Mouse (Mus musculus): Measurements from ENCODE around the gene Acox2. TPM values are rescaled to one million over a fixed set of nuclear protein-coding genes. Genes with fewer than 3 reads are reported as not detected.

The Acox2 gene
- polyA plus RNA-seq, 1 experiment, result 1.3 TPM

DNA sequence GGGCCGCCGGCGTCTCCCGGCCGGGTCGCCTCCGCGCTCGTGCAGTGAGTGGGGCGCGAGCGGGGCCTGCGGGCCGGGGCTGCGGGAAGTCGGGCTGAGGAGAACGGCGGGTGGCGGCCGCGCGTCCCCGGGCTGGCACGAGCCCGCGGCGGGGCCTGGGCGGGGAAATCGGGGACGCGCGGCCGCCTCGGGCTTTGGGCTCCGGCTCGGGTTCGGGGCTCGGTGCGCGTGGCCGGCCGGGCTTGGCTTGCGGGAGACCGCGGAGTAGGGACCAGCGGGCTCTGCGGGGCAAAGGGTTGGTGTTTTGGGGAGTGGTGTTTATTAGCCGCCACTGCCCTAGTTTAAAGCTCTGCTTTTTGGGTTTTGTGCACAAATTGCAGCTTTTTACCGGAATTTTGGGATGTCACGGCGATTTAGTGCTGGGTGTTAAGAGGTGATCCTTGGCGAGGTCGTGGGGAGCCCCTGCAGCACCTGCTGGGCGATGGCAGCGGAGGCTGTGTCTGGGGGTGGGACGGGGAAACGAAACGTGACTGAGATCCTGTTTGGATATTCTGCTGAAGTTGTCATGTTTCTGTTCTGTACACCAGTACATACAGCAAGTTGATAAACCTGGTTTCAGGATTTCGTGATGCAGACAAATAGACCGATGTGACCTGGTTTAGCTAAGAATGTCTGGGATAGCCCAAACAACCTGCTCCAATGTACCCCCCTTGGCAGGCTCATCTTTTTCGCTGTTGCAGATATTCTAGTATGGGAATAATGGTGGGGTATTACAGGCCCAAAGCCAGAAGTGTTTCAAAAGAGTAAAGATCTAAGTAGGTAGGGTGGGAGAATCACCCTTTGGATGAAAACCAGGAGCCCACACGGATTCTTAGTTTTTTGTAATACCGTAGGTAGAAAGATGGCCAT, 44.6 kb downstream of the Acox2 start:
- no peak for DNase-seq (ENCODE audit: low read depth)

DNA sequence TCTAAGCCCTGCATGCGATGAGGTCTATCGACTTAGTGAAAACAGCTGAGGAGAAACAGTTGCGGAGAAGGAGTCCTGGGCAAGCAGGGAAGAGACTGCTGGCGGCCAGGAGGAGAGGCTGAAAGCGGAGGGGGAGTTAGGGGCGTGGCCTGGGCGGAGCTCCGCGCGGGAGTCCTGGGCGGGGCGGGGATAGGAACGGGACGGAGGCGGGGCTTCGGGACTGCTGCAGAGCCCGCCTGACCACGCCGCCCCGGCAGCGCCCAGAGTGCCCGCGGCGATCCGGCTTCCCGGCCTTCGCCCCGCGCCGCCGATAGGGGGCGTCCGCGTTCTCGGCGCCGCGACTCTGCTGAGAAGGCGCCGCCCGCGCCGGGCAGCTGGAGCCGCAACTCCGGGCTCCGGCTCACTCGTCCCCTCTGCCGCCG, 45.3 kb downstream of the Acox2 start, which contains the start of gene Kctd6:
Kctd6 (plus strand) TSS at position 338 of the 422 bp plus-strand sequence.
- peak; percentile 42 for DNase-seq (ENCODE audit: low read depth)

DNA sequence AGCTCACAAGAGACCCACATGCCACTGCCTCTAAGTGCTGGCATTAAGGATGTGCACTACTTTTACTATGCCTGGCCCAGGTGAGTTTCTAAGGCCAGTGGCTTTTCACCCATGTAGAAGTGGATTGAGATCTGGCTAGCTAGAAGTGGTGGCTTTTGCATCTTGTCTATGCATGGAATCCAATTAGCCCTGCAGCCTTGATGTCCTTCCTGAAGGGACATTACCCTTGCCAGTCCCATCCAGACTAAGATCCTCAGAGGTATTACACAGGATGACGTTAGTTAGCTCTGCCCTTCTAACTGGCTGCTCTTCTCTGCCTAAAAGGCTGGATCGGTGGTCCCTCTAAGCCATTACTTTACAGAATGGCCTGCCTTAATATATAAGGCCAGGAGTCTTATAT, 46.2 kb downstream of the Acox2 start:
- DNase-seq (ENCODE audit: low read depth), result no peak

DNA sequence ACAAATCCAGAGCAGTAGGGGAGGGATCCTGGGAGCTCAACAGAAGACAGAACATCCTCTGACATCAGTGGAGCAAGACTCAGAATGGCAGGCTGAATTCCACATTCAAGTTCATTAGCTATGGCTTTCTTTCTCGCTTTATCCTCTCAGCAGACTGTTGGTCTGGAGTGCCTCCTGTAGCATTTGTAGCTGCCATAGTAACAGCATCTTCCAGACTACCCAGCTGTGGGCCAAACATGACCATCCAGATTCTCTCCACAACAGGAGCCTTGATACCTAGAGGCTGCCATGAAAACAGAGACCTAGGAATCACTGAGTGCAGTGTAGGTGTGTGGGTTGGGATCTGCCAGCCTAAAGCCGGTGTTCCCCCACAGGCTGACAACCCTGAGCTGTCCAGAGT, 49.3 kb downstream of the Acox2 start:
- no peak for DNase-seq (ENCODE audit: low read depth)

DNA sequence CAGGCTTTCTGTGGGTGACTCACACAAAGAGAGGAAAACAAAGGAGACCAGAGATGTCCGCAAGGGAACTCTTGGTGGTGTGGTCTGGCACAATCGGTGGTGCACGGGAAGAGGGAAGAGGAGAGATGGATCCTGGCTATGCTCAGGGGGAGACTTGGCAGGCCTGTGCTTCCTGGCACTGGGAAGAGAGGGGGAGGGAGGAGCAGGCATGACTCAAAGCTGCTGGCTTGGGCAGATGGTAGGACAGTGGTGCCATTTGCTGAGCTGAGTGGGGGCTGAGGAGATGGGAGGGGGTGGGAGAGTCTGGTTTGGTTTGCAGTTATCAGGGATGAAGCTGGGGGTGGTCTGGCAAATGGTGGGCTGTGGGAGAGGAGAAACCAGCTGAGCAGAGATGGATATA, 50.3 kb downstream of the Acox2 start:
- DNase-seq (ENCODE audit: low read depth), result no peak

DNA sequence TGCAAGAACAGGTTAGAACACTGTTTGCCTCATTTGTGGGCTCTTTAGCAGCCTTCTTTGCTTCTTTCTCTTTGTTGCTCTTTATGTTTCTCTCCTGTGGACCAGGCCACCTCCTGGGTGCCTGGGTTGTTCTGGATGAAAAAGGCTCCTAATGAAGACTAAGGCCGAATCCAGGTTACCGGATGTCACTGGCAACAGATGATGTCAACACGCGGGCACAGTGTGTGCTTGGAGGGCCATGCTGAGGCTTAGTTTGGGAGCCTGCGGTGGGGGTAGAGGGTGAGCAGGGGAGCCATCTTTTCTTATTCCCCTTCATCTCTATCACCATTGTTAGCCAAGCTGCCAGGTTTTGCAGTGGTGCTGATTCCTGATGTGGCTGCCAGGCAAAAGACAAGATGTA, 51.6 kb downstream of the Acox2 start:
- DNase-seq (ENCODE audit: low read depth), result no peak

DNA sequence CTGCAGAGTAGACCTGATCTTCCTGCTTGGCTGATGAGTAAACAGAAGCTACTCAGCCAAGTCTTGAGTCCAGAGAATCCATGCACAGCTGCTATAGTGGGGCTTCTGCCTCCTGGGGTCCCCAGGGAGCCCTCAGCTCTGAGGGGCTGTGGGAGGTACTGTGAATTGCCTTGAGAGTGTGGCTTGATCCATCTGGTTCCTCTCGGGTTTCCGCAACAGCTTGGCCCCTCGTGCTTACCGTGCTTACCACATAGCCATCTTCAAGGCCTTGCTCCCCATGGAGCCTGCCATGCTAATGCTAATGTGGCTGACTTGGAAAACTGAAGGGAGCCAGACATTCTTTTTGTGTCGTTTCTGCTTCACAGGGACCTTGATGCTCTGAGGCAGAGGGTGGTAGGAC, 52.0 kb downstream of the Acox2 start:
- no peak for DNase-seq (ENCODE audit: low read depth)

DNA sequence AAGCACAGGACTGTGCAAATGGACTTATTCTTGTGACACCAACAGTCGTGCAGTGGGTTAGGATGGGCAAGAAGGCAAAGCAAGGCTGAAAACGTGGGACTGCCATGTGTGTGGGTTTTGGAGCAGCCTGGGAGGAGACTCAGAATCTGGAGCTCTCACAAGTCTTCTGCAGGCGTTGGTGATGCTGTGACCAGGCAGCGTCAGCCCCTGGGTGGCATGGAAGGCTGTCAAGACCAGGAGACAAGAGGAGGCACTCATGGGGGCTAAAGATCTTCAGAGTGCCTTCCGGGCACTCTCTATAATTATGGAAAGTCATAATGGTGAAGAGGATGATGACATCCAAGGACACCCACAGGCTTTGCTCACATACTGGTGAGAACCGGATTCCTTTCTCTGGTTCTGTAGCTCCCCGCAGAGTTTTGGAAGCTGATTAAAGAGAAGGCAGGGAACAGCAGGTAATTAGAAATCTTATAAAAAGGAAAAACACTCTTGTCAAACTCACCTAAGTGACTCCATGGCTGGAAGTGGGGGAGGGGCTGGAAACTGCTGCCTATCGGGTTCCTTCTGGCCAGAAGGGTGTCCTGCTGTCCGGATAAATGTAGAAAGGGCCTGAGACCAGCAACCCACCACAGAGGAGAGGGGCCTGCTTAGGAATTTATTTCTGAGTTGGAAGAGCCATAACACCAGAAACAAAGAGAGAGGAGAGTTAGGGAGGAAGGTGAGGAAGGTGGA, 52.8 kb downstream of the Acox2 start:
- no peak for DNase-seq (ENCODE audit: low read depth)

DNA sequence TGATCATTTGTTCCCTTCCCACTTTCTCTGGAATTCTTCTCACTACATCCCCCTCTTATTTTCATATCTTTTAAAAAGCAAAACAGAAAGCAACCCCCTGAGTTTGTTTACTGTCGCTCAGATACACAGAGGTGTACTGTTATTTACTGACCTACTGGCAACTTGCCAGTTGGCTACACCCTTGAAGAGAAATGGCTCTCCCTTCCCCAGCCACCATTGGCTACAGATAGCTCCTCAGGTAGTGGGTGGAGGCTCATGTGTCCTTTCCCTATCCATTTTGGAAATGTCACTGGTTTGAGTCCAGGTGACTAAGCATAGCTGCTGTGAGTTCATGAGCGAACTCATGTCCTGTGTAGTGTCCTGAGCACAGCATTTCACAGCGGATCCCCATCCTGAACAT, 57.4 kb downstream of the Acox2 start:
- DNase-seq (ENCODE audit: low read depth), result no peak

DNA sequence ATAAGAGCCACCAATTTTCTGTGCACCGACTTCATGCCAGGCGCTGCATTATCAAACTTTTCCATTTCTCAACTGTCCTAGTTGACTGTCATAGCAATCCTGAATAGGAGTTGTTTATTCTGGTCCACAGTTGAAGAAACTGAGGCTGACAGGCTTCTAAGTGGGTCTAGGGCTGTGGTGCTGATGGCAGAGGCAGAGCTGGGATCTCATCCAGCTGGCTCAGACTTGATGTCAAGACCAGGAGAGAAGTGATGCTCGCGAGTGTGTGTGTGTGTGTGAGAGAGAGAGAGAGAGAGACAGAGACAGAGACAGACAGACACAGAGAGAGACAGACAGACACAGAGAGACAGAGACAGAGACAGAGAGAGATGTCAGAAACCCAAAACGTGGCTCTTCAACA, 58.4 kb downstream of the Acox2 start:
- DNase-seq (ENCODE audit: low read depth), result no peak

DNA sequence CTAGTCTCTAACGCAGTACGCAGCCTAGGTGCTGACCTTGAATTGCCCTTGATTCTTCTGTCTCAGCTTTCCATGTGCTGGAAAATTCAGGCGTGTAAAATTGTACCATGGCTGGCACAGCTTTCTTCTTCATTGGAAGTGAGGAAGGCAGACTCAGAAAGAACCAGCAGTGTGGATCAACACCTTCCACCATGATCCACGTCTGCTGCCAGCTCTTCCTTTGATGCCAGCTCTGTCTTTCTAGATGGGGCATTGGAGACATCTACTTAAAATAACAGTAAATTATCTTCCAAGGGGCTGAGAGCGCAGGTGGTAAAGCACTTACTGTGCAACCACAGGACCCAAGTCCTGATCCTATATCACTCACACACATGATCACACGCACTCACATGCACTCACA, 66.4 kb downstream of the Acox2 start:
- no peak for DNase-seq (ENCODE audit: low read depth)

DNA sequence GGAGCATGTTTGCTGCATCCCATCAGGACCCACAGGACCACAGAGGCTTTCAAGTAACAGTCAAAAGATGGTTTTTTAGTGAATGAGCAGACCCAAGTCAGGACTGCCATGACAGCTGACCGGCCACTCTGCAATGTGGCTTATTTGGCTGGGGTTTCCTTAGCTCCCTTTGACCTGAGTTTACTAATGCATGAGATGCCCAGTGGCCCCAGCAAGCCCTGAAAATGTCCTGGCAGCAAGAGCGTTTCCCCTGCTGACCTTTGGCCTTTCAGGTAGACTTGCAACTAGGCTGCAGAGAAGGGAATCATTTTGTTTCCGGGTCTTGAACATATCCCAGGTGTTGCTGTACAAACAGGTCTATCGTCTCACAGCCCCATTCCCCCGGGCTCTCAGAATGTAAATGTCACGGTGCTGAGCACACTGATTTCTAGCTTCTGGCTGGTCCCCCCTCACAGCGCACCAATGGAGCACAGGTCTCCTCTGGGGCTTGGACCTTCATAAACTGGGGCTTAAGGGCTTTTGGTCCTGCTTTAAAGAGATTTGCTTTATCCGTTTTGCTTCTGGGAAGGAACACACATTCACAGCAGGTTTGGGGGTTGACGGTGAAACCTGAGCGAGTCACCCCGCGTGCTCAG, 67.7 kb downstream of the Acox2 start:
- DNase-seq (ENCODE audit: low read depth), result no peak

DNA sequence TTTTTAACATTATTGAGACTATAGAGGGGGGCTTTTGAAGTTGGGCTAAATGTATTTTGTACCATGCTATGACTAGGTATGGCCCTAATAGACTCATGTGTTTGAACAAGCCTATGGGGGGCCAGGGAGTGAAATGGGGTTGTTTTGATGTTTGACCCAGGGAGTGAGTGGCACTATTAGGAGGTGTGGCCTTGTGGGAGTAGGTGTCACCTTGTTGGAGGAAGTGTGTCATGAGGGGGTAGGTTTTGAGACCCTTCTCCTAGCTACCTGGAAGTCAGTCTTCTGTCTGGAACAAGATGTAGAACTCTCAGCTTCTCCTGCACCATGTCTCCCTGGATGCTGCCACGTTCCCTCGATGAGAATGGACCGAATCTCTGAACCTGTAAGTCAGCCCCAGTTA, 68.6 kb downstream of the Acox2 start:
- no peak for DNase-seq (ENCODE audit: low read depth)

DNA sequence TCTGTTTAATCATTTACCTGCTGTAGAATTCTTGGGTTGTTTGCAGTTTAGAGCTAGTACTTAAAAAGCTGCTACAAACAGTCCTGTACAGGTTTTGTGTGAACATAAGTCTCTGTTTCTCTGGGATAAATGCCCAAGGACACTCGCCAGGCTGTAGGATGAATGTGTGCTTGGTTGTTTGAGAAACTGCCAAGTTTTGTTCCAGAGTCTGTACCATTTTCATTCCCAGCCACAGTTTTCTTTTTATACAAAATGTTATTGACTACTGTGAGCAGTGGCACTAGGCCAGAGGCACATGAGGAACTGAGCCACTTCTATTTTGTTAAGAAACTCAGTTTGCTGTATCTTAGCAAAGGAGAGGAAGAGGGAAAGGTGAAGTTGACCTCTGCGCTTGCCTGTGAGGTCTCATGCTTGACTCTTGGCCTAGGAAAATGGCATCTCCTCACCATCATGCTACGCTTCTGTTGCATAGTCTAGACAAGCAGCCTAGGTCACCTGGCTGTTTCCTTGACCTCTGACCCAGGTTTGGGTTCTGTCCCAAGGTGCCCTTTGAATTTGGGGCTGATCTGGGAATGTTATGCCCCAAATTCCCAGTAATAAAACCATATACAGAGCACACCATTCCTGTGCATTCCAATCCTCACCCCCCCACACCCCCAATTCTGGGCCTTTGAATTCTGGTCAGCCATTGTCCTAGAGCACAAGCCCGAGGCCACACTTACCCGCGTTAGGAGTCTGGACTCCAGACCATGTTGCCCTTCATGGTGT, 72.7 kb downstream of the Acox2 start:
- DNase-seq (ENCODE audit: low read depth), result no peak

DNA sequence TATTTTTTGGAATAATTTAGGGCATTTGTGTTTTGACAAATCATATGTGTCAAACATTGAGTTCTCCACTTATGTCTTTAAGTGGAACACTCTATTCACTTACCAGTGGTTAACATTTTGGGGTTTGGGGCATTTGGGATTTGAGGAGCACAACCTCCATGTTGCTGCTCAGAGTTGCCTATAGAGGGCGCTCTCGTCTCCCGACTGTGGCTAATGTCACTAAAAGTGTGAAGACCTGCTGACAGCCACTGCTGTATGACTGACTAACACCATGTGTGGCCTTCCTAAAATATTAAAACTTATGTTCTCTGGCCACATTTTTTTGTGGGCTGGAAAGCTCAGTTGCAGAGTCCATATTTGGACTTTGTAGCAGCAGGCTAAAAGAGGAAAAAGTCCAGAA, 75.8 kb downstream of the Acox2 start:
- DNase-seq (ENCODE audit: low read depth), result no peak

DNA sequence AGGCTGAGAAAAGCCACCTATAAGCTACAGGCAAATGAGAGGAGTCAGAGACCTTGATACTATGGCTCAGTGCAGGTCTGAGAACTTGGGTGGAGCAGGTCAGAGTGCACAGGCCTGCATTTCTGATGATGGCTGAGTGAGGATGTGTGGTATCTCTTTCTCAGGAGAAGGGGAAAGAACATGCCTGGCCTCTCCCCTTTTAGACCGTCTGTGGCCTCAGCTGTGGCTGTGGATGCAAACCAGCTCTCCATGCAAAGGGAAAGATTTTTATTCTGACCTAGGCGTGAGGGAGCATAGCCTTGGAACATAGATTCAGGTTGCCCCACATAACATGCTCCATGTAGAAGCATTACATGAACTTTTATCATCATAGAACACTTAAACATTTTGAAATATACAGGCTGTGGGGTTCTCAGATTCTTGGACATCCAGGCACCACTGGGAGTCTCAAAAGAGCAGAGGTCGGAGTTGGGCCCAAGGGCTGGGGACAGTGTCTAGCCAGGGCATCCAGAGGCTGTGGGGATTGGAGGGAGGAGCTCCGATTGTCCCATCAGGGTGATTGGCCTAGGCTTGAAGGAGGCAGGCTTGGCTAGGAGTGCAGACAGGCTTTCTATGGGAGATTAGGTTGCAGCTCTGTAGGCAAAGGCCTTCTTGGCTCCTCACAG, 78.7 kb downstream of the Acox2 start:
- no peak for DNase-seq (ENCODE audit: low read depth)

DNA sequence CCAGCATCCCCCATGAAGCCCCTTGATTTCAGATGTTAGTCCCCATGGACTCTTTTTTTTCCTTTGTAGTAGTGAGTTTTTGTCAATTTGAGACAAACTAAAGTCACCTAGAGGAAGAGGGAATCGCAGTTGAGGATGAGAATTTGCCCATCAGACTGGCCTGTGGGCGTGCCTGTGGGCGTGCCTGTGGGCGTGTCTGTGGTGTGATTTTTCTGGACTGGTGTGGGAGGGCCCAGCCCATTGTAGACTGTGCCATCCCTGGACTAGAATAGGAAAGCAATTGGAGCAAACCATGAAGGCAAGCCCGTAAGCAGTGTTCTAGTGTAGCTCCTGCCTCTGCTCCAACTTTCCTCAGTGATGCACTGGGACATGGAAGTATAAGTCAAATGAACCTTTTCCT, 82.9 kb downstream of the Acox2 start:
- DNase-seq (ENCODE audit: low read depth), result no peak
